Mouse (Mus musculus) bone marrow macrophage, adult 2 months (primary cell): ENCODE measurements around the gene Epb42.

Source experiments
- CTCF ChIP-seq: IDR thresholded peaks from 2 replicates; pipeline ENCODE4 v1.5.1; 2012; ENCODE audit warnings: low read depth, mild to moderate bottlenecking, low read length, moderate library complexity
- POLR2A ChIP-seq: IDR thresholded peaks from 2 replicates; pipeline ENCODE4 v1.6.1; 2012; ENCODE audit warnings: mild to moderate bottlenecking, low read depth, low read length, borderline replicate concordance

- TF ChIP-seq CTCF (no peak), POLR2A (no peak)
These were observed 57.1 kb downstream of the Epb42 start for GRCm38 (mm10) chr2:120979819-120980218.
